Mouse (Mus musculus): ENCODE data around the gene Itgbl1.

The Itgbl1 gene

GRCm38 (mm10) chr14:123967996-123968395 lies 308.2 kb downstream of the Itgbl1 start:
- no peak for DNase-seq (ENCODE audit: low spot score in 2 of 2)

- no peak for DNase-seq (ENCODE audit: low spot score in 2 of 2)
Measured at GRCm38 (mm10) chr14:123990591-123991195, 330.9 kb downstream of the Itgbl1 start.
